Mouse (Mus musculus): ENCODE results near the gene Ankzf1. TPM values are rescaled to one million over a fixed set of nuclear protein-coding genes. Genes with fewer than 3 reads are reported as not detected.
A peak's percentile ranks its signal among the peaks of the same experiment; 100 is the strongest.

Gene Ankzf1
- polyA plus RNA-seq, 1 experiment from 2014 or later, result 9.8 TPM

- TF ChIP-seq EP300 (IDR thresholded peaks at IDR 0.05; ENCODE audit: low read depth), result no peak
- TF ChIP-seq CTCF (IDR thresholded peaks at IDR 0.05; ENCODE audit: low read depth), result no peak
- 42% methylated on average over 2 of the region's 2 CpGs for WGBS (ENCODE audit: insufficient replicate concordance)
- peaks cover 23% of the 10 kb centered on the region for H3K4me1 ChIP-seq (ENCODE audit: insufficient read depth)
These were observed 34.2 kb downstream of the Ankzf1 start for GRCm38 (mm10) chr1:75226138-75226537.

GRCm38 (mm10) chr1:75227653-75228052, 35.7 kb downstream of the Ankzf1 start:
- whole genome bisulfite sequencing (ENCODE audit: insufficient replicate concordance), result 81% methylated on average over 1 of the region's 1 CpGs
- H3K4me1 ChIP-seq (ENCODE audit: insufficient read depth), result peaks cover 17% of the 10 kb centered on the region; the same call in 1 of the 2 replicates
- H3K36me3 ChIP-seq (replicated peaks; ENCODE audit: insufficient read depth, low read length), result no peaks in the 10 kb centered on the region
- ATAC-seq (no peak), DNase-seq (no peak)
- no peak overlapping the region for H3K27ac ChIP-seq (ENCODE audit: low read depth)
- TF ChIP-seq EP300 (IDR thresholded peaks at IDR 0.05; ENCODE audit: low read depth) (no peak), CTCF (IDR thresholded peaks at IDR 0.05; ENCODE audit: low read depth) (no peak)
- no peaks in the 10 kb centered on the region for H3K27me3 ChIP-seq (ENCODE audit: insufficient read depth, low read length)
- H3K4me2 ChIP-seq (ENCODE audit: low read depth, low read length), result no peak overlapping the region
- H3K4me3 ChIP-seq (ENCODE audit: low read depth, low read length), result no peak overlapping the region
- no peak overlapping the region for H3K9ac ChIP-seq (replicated peaks)
- H3K9me3 ChIP-seq (ENCODE audit: low read length), result no peaks in the 10 kb centered on the region

More at GRCm38 (mm10) chr1:75226138-75226537, 34.2 kb downstream of the Ankzf1 start:
- DNase-seq, result no peak
- no peaks in the 10 kb centered on the region for H3K36me3 ChIP-seq (replicated peaks; ENCODE audit: insufficient read depth, low read length)
- no peak for ATAC-seq
- H3K4me2 ChIP-seq (ENCODE audit: low read depth, low read length), result no peak overlapping the region
- no peak overlapping the region for H3K9ac ChIP-seq (replicated peaks)
- no peak overlapping the region for H3K4me3 ChIP-seq (ENCODE audit: low read depth, low read length)
- no peak overlapping the region for H3K27ac ChIP-seq (ENCODE audit: low read depth)
- no peaks in the 10 kb centered on the region for H3K9me3 ChIP-seq (ENCODE audit: low read length)
- 0 out of 2 replicates have a peak, but pooled peaks cover under 1% of the 10 kb centered on the region for H3K27me3 ChIP-seq (ENCODE audit: insufficient read depth, low read length)

- H3K9ac ChIP-seq (replicated peaks), result 0 out of 2 replicates have a peak overlapping the region, but pooled peaks have one; percentile 39
- 54% methylated on average over 4 of the region's 4 CpGs for WGBS (ENCODE audit: insufficient replicate concordance)
- peak overlapping the region; percentile 69; the same call in 1 of the 2 replicates for H3K27ac ChIP-seq (ENCODE audit: low read depth)
- H3K4me2 ChIP-seq (ENCODE audit: low read depth, low read length), result peak overlapping the region; percentile 11; the same call in 1 of the 2 replicates
- H3K27me3 ChIP-seq (ENCODE audit: insufficient read depth, low read length), result no peaks in the 10 kb centered on the region
- H3K9me3 ChIP-seq (ENCODE audit: low read length), result no peaks in the 10 kb centered on the region
- DNase-seq, result peak; percentile 39
- peak; percentile 91 for ATAC-seq
- H3K4me1 ChIP-seq (ENCODE audit: insufficient read depth), result peaks cover 16% of the 10 kb centered on the region; the same call in 1 of the 2 replicates
- no peaks in the 10 kb centered on the region for H3K36me3 ChIP-seq (replicated peaks; ENCODE audit: insufficient read depth, low read length)
- TF ChIP-seq EP300 (IDR thresholded peaks at IDR 0.05; ENCODE audit: low read depth), result peak; percentile 91
- no peak for TF ChIP-seq CTCF (IDR thresholded peaks at IDR 0.05; ENCODE audit: low read depth)
- H3K4me3 ChIP-seq (ENCODE audit: low read depth, low read length), result no peak overlapping the region
These were observed 37.2 kb downstream of the Ankzf1 start for GRCm38 (mm10) chr1:75229158-75229557.

- Histone ChIP-seq H3K36me3 (replicated peaks; ENCODE audit: insufficient read depth, low read length) (no peaks in the 10 kb centered on the region), H3K9ac (replicated peaks) (no peak overlapping the region), H3K4me1 (ENCODE audit: insufficient read depth) (peaks cover 13% of the 10 kb centered on the region; the same call in 1 of the 2 replicates), H3K27ac (ENCODE audit: low read depth) (no peak overlapping the region), H3K27me3 (ENCODE audit: insufficient read depth, low read length) (no peaks in the 10 kb centered on the region), H3K4me3 (ENCODE audit: low read depth, low read length) (no peak overlapping the region), H3K9me3 (ENCODE audit: low read length) (no peaks in the 10 kb centered on the region), H3K4me2 (ENCODE audit: low read depth, low read length) (no peak overlapping the region)
- TF ChIP-seq CTCF (IDR thresholded peaks at IDR 0.05; ENCODE audit: low read depth) (no peak), EP300 (IDR thresholded peaks at IDR 0.05; ENCODE audit: low read depth) (no peak)
- DNase-seq (peak; percentile 18), ATAC-seq (no peak)
- WGBS (ENCODE audit: insufficient replicate concordance), result 63% methylated on average over 7 of the region's 7 CpGs
These were observed 38.5 kb downstream of the Ankzf1 start for GRCm38 (mm10) chr1:75230335-75230994.

- Histone ChIP-seq H3K27me3 (ENCODE audit: insufficient read depth, low read length) (no peaks in the 10 kb centered on the region), H3K36me3 (replicated peaks; ENCODE audit: insufficient read depth, low read length) (no peaks in the 10 kb centered on the region), H3K27ac (ENCODE audit: low read depth) (no peak overlapping the region), H3K9ac (replicated peaks) (no peak overlapping the region), H3K4me3 (ENCODE audit: low read depth, low read length) (no peak overlapping the region), H3K4me2 (ENCODE audit: low read depth, low read length) (no peak overlapping the region), H3K9me3 (ENCODE audit: low read length) (no peaks in the 10 kb centered on the region), H3K4me1 (ENCODE audit: insufficient read depth) (peaks cover 17% of the 10 kb centered on the region)
- TF ChIP-seq CTCF (IDR thresholded peaks at IDR 0.05; ENCODE audit: low read depth) (no peak), EP300 (IDR thresholded peaks at IDR 0.05; ENCODE audit: low read depth) (no peak)
- DNase-seq (no peak), ATAC-seq (no peak)
- WGBS (ENCODE audit: insufficient replicate concordance), result 71% methylated on average over 4 of the region's 4 CpGs
These were observed 39.3 kb downstream of the Ankzf1 start for GRCm38 (mm10) chr1:75231224-75231623.

- Histone ChIP-seq H3K27me3 (ENCODE audit: insufficient read depth, low read length) (no peaks in the 10 kb centered on the region), H3K36me3 (replicated peaks; ENCODE audit: insufficient read depth, low read length) (no peaks in the 10 kb centered on the region), H3K4me2 (ENCODE audit: low read depth, low read length) (no peak within 1 kb of the TSS), H3K4me3 (ENCODE audit: low read depth, low read length) (no peak within 1 kb of the TSS), H3K9ac (replicated peaks) (no peak within 1 kb of the TSS), H3K4me1 (ENCODE audit: insufficient read depth) (peaks cover 15% of the 10 kb centered on the region), H3K9me3 (ENCODE audit: low read length) (no peaks in the 10 kb centered on the region), H3K27ac (ENCODE audit: low read depth) (no peak within 1 kb of the TSS)
- ATAC-seq (no peak), DNase-seq (no peak)
- WGBS (ENCODE audit: insufficient replicate concordance), result 73% methylated on average over 5 of the region's 5 CpGs
- TF ChIP-seq EP300 (IDR thresholded peaks at IDR 0.05; ENCODE audit: low read depth) (no peak), CTCF (IDR thresholded peaks at IDR 0.05; ENCODE audit: low read depth) (no peak)
These were observed 39.8 kb downstream of the Ankzf1 start, which contains the start of gene A630095N17Rik for GRCm38 (mm10) chr1:75231664-75232152. A630095N17Rik (minus strand) TSS chr1:75232102.

All from liver, postnatal 0 days (tissue).